Mouse (Mus musculus): Measurements from ENCODE around the gene Cpeb1. TPM values are rescaled to one million over a fixed set of nuclear protein-coding genes. Genes with fewer than 3 reads are reported as not detected.
"Not testable (repeated sequence)": the region's sequence is repeated elsewhere in the genome, so short reads cannot be mapped to it uniquely, and the experiment has no call there.

Cpeb1 gene
- polyA plus RNA-seq (2015; fragmentation: Nextera tagmentation; extraction: Ambion mirVana): 0.83 and 0.89 TPM in 2 replicates

DNA sequence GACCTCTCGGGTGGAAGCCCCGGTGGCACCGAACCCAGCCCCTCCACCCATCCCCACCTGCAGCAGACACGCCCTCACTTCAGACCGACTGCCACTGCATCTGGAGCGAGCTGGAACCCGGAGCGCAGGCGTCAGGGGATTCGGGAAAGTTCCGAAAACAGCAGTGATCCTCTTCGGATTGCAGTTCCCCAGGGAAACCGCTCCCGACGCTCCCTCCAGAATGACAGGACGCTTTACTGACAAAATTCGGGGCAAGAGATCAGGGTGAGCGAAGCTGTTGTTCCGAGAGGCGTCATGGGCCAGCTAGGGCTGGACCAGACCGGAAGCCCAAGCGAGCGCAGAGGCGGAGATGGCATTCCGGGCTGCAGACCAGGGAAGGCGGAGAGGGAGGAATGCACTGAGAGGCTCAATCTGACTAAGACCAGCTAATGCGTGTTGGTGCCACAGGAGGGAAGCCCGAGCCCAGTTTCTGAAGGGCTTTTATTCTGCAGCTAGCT, at the start of gene Cpeb1:
TSS of gene Cpeb1 (minus strand) at position 311 of the 497 bp plus-strand sequence.
- under 1% methylated on average over 28 of the region's 28 CpGs for WGBS
- H3K4me2 ChIP-seq: peak within 1 kb of the TSS; percentile 93
- no peaks in the 10 kb centered on the region for H3K36me3 ChIP-seq
- H3K27ac ChIP-seq: no peak within 1 kb of the TSS
- H3K9me3 ChIP-seq: no peaks in the 10 kb centered on the region
- H3K27me3 ChIP-seq (replicated peaks): peaks cover 71% of the 10 kb centered on the region
- H3K4me1 ChIP-seq: peaks cover 26% of the 10 kb centered on the region
- no peak for ATAC-seq (ENCODE audit: insufficient read depth, low FRiP score, low read depth)
- no peak within 1 kb of the TSS for H3K9ac ChIP-seq
- peak within 1 kb of the TSS; percentile 52 for H3K4me3 ChIP-seq (replicated peaks)

- H3K9me3 ChIP-seq: no peaks in the 10 kb centered on the region
- no peaks in the 10 kb centered on the region for H3K36me3 ChIP-seq
- H3K9ac ChIP-seq: no peak overlapping the region
- no peak overlapping the region for H3K4me3 ChIP-seq (replicated peaks)
- no peak overlapping the region for H3K4me2 ChIP-seq
- no peak for ATAC-seq (ENCODE audit: insufficient read depth, low FRiP score, low read depth)
- WGBS: 40% methylated on average over 2 of the region's 2 CpGs
- H3K27me3 ChIP-seq (replicated peaks): no peaks in the 10 kb centered on the region
- no peaks in the 10 kb centered on the region for H3K4me1 ChIP-seq
- no peak overlapping the region for H3K27ac ChIP-seq
These were observed 45.8 kb upstream of the Cpeb1 start for GRCm38 (mm10) chr7:81501050-81501449.

DNA sequence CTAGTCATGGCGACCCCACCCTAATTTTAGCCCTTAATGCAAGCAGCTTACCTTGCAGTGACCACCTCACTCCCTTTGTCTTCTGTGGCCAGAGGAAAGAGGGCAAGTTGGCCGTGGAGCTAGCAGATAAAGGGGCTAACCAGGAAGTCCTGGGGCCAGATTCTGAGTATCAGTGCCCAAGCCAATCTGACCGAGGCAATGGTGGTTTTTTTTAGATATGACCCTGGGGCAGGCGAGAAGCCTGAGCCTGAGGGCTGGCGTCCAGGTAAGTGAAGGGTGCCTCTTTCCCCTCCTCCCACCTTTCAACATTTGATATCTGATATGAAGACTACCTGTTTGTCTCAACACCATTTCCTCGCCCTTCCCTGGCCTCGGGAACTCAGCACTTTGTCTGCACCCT, 42.9 kb upstream of the Cpeb1 start, which contains the start of gene BC048679:
TSS of gene BC048679 (minus strand) at position 101 of the 400 bp plus-strand sequence.
- Histone ChIP-seq H3K9ac (no peak within 1 kb of the TSS), H3K27me3 (replicated peaks) (peaks cover 18% of the 10 kb centered on the region), H3K27ac (no peak within 1 kb of the TSS), H3K4me3 (replicated peaks) (no peak within 1 kb of the TSS), H3K36me3 (no peaks in the 10 kb centered on the region), H3K4me2 (no peak within 1 kb of the TSS), H3K9me3 (no peaks in the 10 kb centered on the region), H3K4me1 (peaks cover 4% of the 10 kb centered on the region; the same call in 1 of the 2 replicates)
- ATAC-seq (ENCODE audit: insufficient read depth, low FRiP score, low read depth): no peak
- 46% methylated on average over 7 of the region's 7 CpGs for WGBS

DNA sequence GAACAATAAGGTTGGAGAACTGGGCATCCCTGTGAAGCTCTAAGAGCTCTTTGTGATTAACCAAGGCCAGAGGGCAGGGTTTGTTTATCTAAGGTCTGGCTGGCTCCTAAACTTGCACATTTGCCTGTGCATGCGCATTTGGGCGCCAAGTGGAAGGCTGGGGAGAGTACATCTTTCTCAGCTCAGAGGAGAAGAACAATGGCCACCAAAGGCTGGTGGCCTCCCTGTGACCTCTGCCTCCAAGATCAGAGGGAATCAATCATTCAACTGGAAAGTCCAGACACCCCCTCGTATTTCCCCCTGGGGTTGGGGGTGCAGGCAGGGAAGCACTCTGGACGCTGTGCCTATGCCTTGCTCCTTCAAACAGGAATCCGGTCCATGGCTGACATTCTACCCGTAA, 41.9 kb upstream of the Cpeb1 start:
- H3K27ac ChIP-seq: no peak overlapping the region
- no peak for ATAC-seq (ENCODE audit: insufficient read depth, low FRiP score, low read depth)
- H3K4me1 ChIP-seq: peaks cover 6% of the 10 kb centered on the region; the same call in 1 of the 2 replicates
- H3K27me3 ChIP-seq (replicated peaks): peaks cover 26% of the 10 kb centered on the region
- H3K9me3 ChIP-seq: no peaks in the 10 kb centered on the region
- H3K4me2 ChIP-seq: no peak overlapping the region
- H3K36me3 ChIP-seq: no peaks in the 10 kb centered on the region
- 15% methylated on average over 6 of the region's 6 CpGs for WGBS
- H3K9ac ChIP-seq: no peak overlapping the region
- H3K4me3 ChIP-seq (replicated peaks): no peak overlapping the region

GRCm38 (mm10) chr7:81493331-81494021, 38.2 kb upstream of the Cpeb1 start, which contains the start of gene Ap3b2:
TSS of gene Ap3b2 (minus strand) at chr7:81493925.
- Histone ChIP-seq H3K27me3 (replicated peaks) (peaks cover 30% of the 10 kb centered on the region), H3K9ac (no peak within 1 kb of the TSS), H3K36me3 (no peaks in the 10 kb centered on the region), H3K4me2 (peak within 1 kb of the TSS; percentile 95), H3K4me3 (replicated peaks) (peak within 1 kb of the TSS; percentile 53), H3K9me3 (no peaks in the 10 kb centered on the region), H3K27ac (no peak within 1 kb of the TSS), H3K4me1 (peaks cover 6% of the 10 kb centered on the region; the same call in 1 of the 2 replicates)
- WGBS: under 1% methylated on average over 50 of the region's 57 CpGs
- ATAC-seq (ENCODE audit: insufficient read depth, low FRiP score, low read depth): peak; percentile 63; the same call in 1 of the 2 replicates

DNA sequence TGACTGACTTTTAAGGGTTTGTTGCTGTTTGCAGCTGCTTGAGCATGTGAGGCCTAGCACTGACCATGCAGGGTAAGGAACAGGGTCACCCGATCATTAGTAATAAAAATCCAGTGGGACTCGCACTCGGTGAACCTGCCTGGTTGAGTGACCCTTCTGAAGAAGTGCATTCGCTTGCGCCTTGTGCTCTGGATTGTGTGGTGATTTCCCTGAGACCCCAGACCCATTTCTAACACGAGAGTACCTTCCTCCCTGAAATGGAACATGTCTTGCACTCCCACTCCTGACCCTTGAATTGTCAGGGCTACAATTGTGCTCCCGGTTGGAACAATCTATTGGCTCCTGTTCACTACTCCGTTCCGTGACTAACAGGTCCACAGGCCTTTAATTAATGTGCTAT, 37.4 kb upstream of the Cpeb1 start:
- H3K4me3 ChIP-seq (replicated peaks): peak overlapping the region; percentile 53; the same call in 1 of the 2 replicates
- no peaks in the 10 kb centered on the region for H3K9me3 ChIP-seq
- peaks cover 6% of the 10 kb centered on the region; the same call in 1 of the 2 replicates for H3K4me1 ChIP-seq
- 46% methylated on average over 9 of the region's 9 CpGs for WGBS
- no peaks in the 10 kb centered on the region for H3K36me3 ChIP-seq
- no peak overlapping the region for H3K9ac ChIP-seq
- peak overlapping the region; percentile 95; the same call in 1 of the 2 replicates for H3K4me2 ChIP-seq
- ATAC-seq (ENCODE audit: insufficient read depth, low FRiP score, low read depth): no peak
- H3K27ac ChIP-seq: no peak overlapping the region
- H3K27me3 ChIP-seq (replicated peaks): peaks cover 30% of the 10 kb centered on the region

DNA sequence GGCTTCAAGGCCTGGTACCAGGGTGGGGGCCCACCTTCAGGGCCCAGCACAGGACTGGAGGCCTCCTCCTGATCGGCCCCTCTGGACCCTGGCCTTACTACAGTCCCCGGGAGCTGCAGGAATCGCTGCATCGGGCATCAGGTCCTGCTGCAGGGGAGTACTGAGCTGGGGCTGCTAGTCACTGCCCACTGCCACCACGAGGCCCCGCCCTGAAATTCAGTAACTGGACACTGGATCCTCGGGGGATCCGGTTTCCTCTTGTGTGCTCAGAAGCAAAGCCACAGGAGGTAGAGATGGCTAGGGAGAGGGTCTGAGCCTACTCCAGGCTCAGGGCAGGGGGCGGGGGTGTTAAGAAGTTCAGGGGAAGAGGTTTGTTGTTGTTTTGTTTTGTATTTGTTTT, 34.4 kb upstream of the Cpeb1 start:
- ATAC-seq (ENCODE audit: insufficient read depth, low FRiP score, low read depth): no peak
- H3K27ac ChIP-seq: no peak overlapping the region
- 10% methylated on average over 9 of the region's 9 CpGs for WGBS
- H3K9ac ChIP-seq: no peak overlapping the region
- no peaks in the 10 kb centered on the region for H3K9me3 ChIP-seq
- H3K4me1 ChIP-seq: peaks cover 6% of the 10 kb centered on the region; the same call in 1 of the 2 replicates
- H3K36me3 ChIP-seq: no peaks in the 10 kb centered on the region
- peaks cover 20% of the 10 kb centered on the region for H3K27me3 ChIP-seq (replicated peaks)
- no peak overlapping the region for H3K4me2 ChIP-seq
- no peak overlapping the region for H3K4me3 ChIP-seq (replicated peaks)

DNA sequence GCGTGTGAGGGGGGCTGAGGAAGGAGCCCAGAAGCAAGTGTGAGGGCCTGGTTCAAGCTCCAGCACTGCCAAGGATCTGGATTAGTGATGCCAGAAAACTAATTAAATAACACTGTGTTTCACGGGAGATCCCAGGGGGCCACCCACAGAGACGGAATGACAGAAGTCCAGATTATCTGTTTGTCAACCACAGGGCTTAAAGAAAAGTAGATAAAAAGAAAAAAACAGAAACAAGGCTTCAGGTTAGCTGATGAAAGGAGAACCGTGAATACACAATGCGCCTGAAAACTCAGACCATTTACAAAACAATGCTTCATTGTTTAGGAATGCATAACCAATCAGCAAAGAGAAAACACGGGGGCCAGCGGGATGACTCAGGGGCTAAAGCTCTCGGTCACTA, 25.5 kb upstream of the Cpeb1 start:
- ATAC-seq (ENCODE audit: insufficient read depth, low FRiP score, low read depth): no peak

GRCm38 (mm10) chr7:81479531-81480090, 24.3 kb upstream of the Cpeb1 start:
- Histone ChIP-seq H3K36me3 (no peaks in the 10 kb centered on the region), H3K9ac (no peak overlapping the region), H3K9me3 (no peaks in the 10 kb centered on the region), H3K4me1 (0 out of 2 replicates have a peak, but pooled peaks cover 3% of the 10 kb centered on the region), H3K27ac (no peak overlapping the region), H3K4me3 (replicated peaks) (no peak overlapping the region), H3K4me2 (no peak overlapping the region), H3K27me3 (replicated peaks) (peaks cover 19% of the 10 kb centered on the region)
- no peak for ATAC-seq (ENCODE audit: insufficient read depth, low FRiP score, low read depth)
- 68% methylated on average over 3 of the region's 3 CpGs for WGBS

More for the DNA sequence above, 25.5 kb upstream of the Cpeb1 start:
- Histone ChIP-seq H3K4me2 (no peak overlapping the region), H3K4me1 (0 out of 2 replicates have a peak, but pooled peaks cover 3% of the 10 kb centered on the region), H3K9ac (no peak overlapping the region), H3K36me3 (no peaks in the 10 kb centered on the region), H3K9me3 (no peaks in the 10 kb centered on the region), H3K27ac (no peak overlapping the region), H3K4me3 (replicated peaks) (no peak overlapping the region), H3K27me3 (replicated peaks) (peaks cover 19% of the 10 kb centered on the region)
- 15% methylated on average over 8 of the region's 8 CpGs for WGBS

- not testable (repeated sequence) for H3K36me3 ChIP-seq; H3K27ac ChIP-seq; H3K4me1 ChIP-seq; H3K9me3 ChIP-seq; ATAC-seq (ENCODE audit: insufficient read depth, low FRiP score, low read depth); H3K4me3 ChIP-seq (replicated peaks); H3K4me2 ChIP-seq; H3K9ac ChIP-seq
- peaks cover 19% of the 10 kb centered on the region for H3K27me3 ChIP-seq (replicated peaks)
These were observed 23.0 kb upstream of the Cpeb1 start for GRCm38 (mm10) chr7:81478261-81478660.

DNA sequence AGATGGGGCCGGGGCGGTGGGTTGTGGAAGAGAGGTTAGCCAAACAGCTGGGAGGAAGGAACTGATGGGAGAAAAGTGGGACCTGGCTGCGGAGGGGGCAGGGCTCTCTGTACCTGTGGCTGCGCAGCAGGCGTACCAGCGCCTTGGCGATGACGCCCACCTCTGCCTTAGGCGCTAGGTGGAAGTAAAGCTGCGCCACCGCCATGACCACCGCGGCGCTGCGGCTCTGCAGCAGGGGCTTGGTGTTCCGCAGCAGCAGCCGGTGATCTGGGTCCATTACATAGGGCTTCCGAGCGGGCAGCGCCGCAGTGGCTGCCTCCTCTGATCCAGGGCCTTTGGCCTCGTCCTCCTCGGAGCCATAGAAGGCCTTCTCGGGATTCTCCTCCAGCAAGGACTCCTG, 21.6 kb upstream of the Cpeb1 start:
- 0 out of 2 replicates have a peak, but pooled peaks cover 3% of the 10 kb centered on the region for H3K4me1 ChIP-seq
- H3K9ac ChIP-seq: no peak overlapping the region
- no peak overlapping the region for H3K4me3 ChIP-seq (replicated peaks)
- no peaks in the 10 kb centered on the region for H3K9me3 ChIP-seq
- H3K4me2 ChIP-seq: peak overlapping the region; percentile 34
- H3K36me3 ChIP-seq: no peaks in the 10 kb centered on the region
- no peak overlapping the region for H3K27ac ChIP-seq
- 3% methylated on average over 24 of the region's 24 CpGs for WGBS
- ATAC-seq (ENCODE audit: insufficient read depth, low FRiP score, low read depth): no peak
- peaks cover 19% of the 10 kb centered on the region for H3K27me3 ChIP-seq (replicated peaks)

- H3K9me3 ChIP-seq: no peaks in the 10 kb centered on the region
- H3K27me3 ChIP-seq (replicated peaks): peaks cover 19% of the 10 kb centered on the region
- no peak overlapping the region for H3K9ac ChIP-seq
- H3K36me3 ChIP-seq: no peaks in the 10 kb centered on the region
- H3K4me2 ChIP-seq: no peak overlapping the region
- no peak overlapping the region for H3K4me3 ChIP-seq (replicated peaks)
- 0 out of 2 replicates have a peak, but pooled peaks cover 3% of the 10 kb centered on the region for H3K4me1 ChIP-seq
- H3K27ac ChIP-seq: no peak overlapping the region
- WGBS: 72% methylated on average over 3 of the region's 3 CpGs
- no peak for ATAC-seq (ENCODE audit: insufficient read depth, low FRiP score, low read depth)
These were observed 20.0 kb upstream of the Cpeb1 start for GRCm38 (mm10) chr7:81475221-81475620.

Measured in stomach, embryonic 15.5 days (tissue).